Mouse (Mus musculus): ENCODE measurements around the gene Ptpru. TPM values are rescaled to one million over a fixed set of nuclear protein-coding genes. Genes with fewer than 3 reads are reported as not detected.
A peak's percentile ranks its signal among the peaks of the same experiment; 100 is the strongest.

The Ptpru gene
- polyA plus RNA-seq, 1 experiment from 2014 or later: 16.0 TPM

DNA sequence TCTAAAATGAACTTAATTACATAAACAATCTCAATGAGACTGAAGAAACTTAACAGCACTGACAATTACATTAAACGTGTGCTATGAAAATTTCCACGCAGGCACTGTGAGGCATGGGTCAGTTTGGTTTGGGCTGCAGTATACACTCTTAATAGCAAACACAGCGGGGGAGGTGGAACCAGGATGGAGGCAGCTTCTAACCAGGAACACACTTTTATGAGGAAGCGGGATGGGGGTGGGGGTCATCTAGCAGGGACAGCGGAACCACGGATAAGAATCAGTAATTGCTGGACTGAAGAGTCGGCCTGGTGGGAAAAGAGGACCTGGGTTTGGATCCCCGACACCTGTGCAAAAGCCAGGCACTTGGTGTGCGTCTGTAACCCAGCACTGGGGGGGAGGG lies 34.2 kb downstream of the Ptpru start:
- DNase-seq (ENCODE audit: low spot score): no peak
- no peak overlapping the region for H3K4me3 ChIP-seq
- 70% methylated on average over 9 of the region's 9 CpGs for WGBS
- peak overlapping the region; percentile 64 for H3K27ac ChIP-seq
- H3K9me3 ChIP-seq (replicated peaks): no peaks in the 10 kb centered on the region
- peaks cover 37% of the 10 kb centered on the region for H3K4me1 ChIP-seq
- H3K27me3 ChIP-seq (ENCODE audit: low read depth, poor library complexity, severe bottlenecking): no peaks in the 10 kb centered on the region
- H3K36me3 ChIP-seq: peaks cover 7% of the 10 kb centered on the region

DNA sequence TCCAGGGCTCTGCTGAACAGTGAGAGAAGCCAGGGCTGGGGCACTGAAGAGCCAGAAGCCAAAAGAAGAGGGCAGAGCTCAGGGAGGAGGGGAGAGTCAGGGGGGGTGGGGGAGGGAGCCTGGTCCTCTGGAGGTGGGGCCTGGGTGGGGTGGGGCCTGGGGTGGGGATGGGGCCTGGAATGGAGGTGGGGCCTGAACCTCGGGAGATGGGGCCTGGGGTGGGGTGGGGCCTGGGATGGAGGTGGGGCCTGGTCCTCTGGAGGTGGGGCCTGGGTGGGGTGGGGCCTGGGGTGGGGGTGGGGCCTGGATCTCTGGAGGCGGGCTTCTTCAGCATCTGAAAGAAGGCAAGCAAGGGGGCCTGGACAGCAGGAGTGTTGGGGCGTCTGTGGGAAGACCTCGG lies 39.1 kb downstream of the Ptpru start:
- WGBS: 16% methylated on average over 4 of the region's 4 CpGs
- H3K27me3 ChIP-seq (ENCODE audit: low read depth, poor library complexity, severe bottlenecking): no peaks in the 10 kb centered on the region
- H3K4me3 ChIP-seq: no peak overlapping the region
- H3K36me3 ChIP-seq: peaks cover 7% of the 10 kb centered on the region
- H3K4me1 ChIP-seq: peaks cover 57% of the 10 kb centered on the region
- H3K27ac ChIP-seq: peak overlapping the region; percentile 54; the same call in 1 of the 2 replicates
- no peaks in the 10 kb centered on the region for H3K9me3 ChIP-seq (replicated peaks)
- no peak for DNase-seq (ENCODE audit: low spot score)

- Histone ChIP-seq H3K4me3 (no peak overlapping the region), H3K4me1 (peaks cover 49% of the 10 kb centered on the region)
- 66% methylated on average over 12 of the region's 12 CpGs for WGBS
These were observed 40.2 kb downstream of the Ptpru start for GRCm38 (mm10) chr4:131797920-131798319.

GRCm38 (mm10) chr4:131797483-131797882 lies 40.6 kb downstream of the Ptpru start:
- no peaks in the 10 kb centered on the region for H3K9me3 ChIP-seq (replicated peaks)
- peaks cover 45% of the 10 kb centered on the region for H3K4me1 ChIP-seq
- no peak overlapping the region for H3K27ac ChIP-seq
- H3K4me3 ChIP-seq: no peak overlapping the region
- peaks cover 7% of the 10 kb centered on the region for H3K36me3 ChIP-seq
- no peak for DNase-seq (ENCODE audit: low spot score)
- WGBS: 84% methylated on average over 7 of the region's 7 CpGs
- no peaks in the 10 kb centered on the region for H3K27me3 ChIP-seq (ENCODE audit: low read depth, poor library complexity, severe bottlenecking)

More at GRCm38 (mm10) chr4:131797920-131798319, 40.2 kb downstream of the Ptpru start:
- Histone ChIP-seq H3K9me3 (replicated peaks) (no peaks in the 10 kb centered on the region), H3K36me3 (peaks cover 7% of the 10 kb centered on the region), H3K27ac (no peak overlapping the region), H3K27me3 (ENCODE audit: low read depth, poor library complexity, severe bottlenecking) (no peaks in the 10 kb centered on the region)
- no peak for DNase-seq (ENCODE audit: low spot score)

DNA sequence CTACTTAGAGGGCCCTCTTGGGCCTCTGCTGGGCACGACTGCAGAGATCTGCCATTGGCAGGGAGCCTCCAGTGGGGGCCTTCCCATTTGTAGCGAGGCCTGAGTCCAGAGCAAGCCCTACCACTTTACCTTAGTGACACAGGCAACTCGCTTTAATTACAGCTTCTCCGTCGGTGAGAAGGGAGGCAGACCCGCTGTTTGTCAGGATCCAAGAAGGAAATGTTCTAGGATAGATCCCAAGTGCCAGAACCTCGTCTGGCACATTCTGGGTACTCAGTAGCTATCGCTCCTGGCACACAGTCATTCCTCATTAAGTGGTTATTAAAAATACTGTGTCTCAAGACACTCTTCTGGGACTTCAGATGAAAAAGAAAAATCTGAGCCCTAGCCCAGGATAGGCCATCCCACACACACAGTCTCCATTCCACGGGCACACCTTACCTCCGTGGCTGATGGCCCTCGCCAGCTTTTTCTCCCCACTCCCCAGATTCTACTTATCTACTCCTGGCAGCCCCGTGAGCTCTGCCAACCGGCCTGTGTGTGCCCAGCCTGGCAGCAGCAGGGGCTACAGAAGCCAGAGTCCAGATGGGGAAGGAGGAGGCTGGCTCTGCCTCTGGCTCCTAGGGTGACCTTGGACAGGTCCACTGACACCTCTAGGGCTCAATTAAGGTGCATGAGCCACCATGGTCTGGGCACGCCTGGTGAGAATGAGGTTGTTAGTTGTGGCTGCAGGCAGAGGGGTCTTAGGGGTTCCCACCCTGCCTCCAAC lies 41.6 kb downstream of the Ptpru start:
- H3K4me1 ChIP-seq: peaks cover 42% of the 10 kb centered on the region
- no peaks in the 10 kb centered on the region for H3K9me3 ChIP-seq (replicated peaks)
- no peak overlapping the region for H3K4me3 ChIP-seq
- 77% methylated on average over 14 of the region's 14 CpGs for WGBS
- no peak overlapping the region for H3K27ac ChIP-seq
- no peaks in the 10 kb centered on the region for H3K27me3 ChIP-seq (ENCODE audit: low read depth, poor library complexity, severe bottlenecking)
- no peak for DNase-seq (ENCODE audit: low spot score)
- no peaks in the 10 kb centered on the region for H3K36me3 ChIP-seq

DNA sequence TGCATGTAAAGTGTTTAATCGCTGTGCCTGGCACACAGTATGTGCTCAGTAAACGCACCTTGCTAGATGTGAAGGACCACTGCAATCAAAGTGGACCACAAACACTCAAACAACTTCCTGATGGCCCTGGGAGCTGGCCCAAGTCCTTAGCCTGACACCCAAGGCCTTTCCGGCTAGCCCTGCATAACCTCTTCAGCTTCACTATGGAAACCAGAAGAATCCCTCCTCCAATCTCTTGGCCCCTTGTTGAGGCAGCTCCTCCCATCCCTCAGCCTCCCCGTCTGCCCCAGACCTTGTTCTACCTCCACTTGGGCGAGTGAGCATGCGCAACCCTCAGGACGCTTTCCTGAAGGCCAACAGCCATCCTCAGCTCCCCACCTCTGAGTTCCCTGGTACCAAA lies 51.3 kb downstream of the Ptpru start:
- DNase-seq (ENCODE audit: low spot score): no peak
- 83% methylated on average over 7 of the region's 7 CpGs for WGBS
- Histone ChIP-seq H3K4me3 (no peak overlapping the region), H3K36me3 (0 out of 2 replicates have a peak, but pooled peaks cover 3% of the 10 kb centered on the region), H3K27ac (no peak overlapping the region), H3K9me3 (replicated peaks) (no peaks in the 10 kb centered on the region), H3K27me3 (ENCODE audit: low read depth, poor library complexity, severe bottlenecking) (no peaks in the 10 kb centered on the region), H3K4me1 (peaks cover 6% of the 10 kb centered on the region)

- H3K4me1 ChIP-seq: 0 out of 2 replicates have a peak, but pooled peaks cover 3% of the 10 kb centered on the region
- no peak overlapping the region for H3K27ac ChIP-seq
- H3K27me3 ChIP-seq (ENCODE audit: low read depth, poor library complexity, severe bottlenecking): no peaks in the 10 kb centered on the region
- WGBS: 10% methylated on average over 9 of the region's 9 CpGs
- H3K4me3 ChIP-seq: no peak overlapping the region
- DNase-seq (ENCODE audit: low spot score): peak; percentile 77
- 0 out of 2 replicates have a peak, but pooled peaks cover 3% of the 10 kb centered on the region for H3K36me3 ChIP-seq
- no peaks in the 10 kb centered on the region for H3K9me3 ChIP-seq (replicated peaks)
These were observed 54.1 kb downstream of the Ptpru start for GRCm38 (mm10) chr4:131784034-131784433.

GRCm38 (mm10) chr4:131781023-131781422 lies 57.1 kb downstream of the Ptpru start:
- Histone ChIP-seq H3K4me1 (0 out of 2 replicates have a peak, but pooled peaks cover 3% of the 10 kb centered on the region), H3K36me3 (no peaks in the 10 kb centered on the region), H3K27ac (no peak overlapping the region), H3K27me3 (ENCODE audit: low read depth, poor library complexity, severe bottlenecking) (no peaks in the 10 kb centered on the region), H3K9me3 (replicated peaks) (no peaks in the 10 kb centered on the region), H3K4me3 (no peak overlapping the region)
- no peak for DNase-seq (ENCODE audit: low spot score)
- WGBS: 85% methylated on average over 3 of the region's 3 CpGs

GRCm38 (mm10) chr4:131778616-131779275 lies 59.3 kb downstream of the Ptpru start:
- H3K4me3 ChIP-seq: no peak overlapping the region
- no peaks in the 10 kb centered on the region for H3K27me3 ChIP-seq (ENCODE audit: low read depth, poor library complexity, severe bottlenecking)
- H3K27ac ChIP-seq: no peak overlapping the region
- H3K4me1 ChIP-seq: no peaks in the 10 kb centered on the region
- WGBS: 85% methylated on average over 14 of the region's 14 CpGs
- no peaks in the 10 kb centered on the region for H3K9me3 ChIP-seq (replicated peaks)
- DNase-seq (ENCODE audit: low spot score): no peak
- H3K36me3 ChIP-seq: no peaks in the 10 kb centered on the region

DNA sequence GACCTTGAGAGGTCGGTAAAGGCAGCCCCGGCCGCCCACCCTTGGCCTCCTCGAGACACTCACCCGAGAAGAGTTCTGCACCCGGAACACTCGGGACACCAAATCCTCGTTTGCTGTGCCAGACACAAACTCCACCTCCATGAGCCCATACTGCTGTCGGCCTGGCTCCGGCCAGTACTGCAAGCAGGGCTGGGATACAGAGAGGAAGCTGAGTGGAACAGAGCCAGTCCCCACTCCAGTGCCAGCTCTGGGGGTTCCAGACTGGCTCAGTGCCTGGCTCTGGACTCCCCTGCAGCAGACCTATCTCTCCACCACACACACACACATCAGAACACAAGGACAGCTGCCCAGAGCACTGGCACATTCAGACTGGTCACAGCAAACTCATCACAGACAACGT lies 66.7 kb downstream of the Ptpru start:
- Histone ChIP-seq H3K27ac (no peak overlapping the region), H3K9me3 (replicated peaks) (no peaks in the 10 kb centered on the region), H3K4me3 (no peak overlapping the region), H3K4me1 (no peaks in the 10 kb centered on the region), H3K27me3 (ENCODE audit: low read depth, poor library complexity, severe bottlenecking) (no peaks in the 10 kb centered on the region), H3K36me3 (peaks cover 12% of the 10 kb centered on the region; the same call in 1 of the 2 replicates)
- no peak for DNase-seq (ENCODE audit: low spot score)
- 84% methylated on average over 11 of the region's 11 CpGs for WGBS

DNA sequence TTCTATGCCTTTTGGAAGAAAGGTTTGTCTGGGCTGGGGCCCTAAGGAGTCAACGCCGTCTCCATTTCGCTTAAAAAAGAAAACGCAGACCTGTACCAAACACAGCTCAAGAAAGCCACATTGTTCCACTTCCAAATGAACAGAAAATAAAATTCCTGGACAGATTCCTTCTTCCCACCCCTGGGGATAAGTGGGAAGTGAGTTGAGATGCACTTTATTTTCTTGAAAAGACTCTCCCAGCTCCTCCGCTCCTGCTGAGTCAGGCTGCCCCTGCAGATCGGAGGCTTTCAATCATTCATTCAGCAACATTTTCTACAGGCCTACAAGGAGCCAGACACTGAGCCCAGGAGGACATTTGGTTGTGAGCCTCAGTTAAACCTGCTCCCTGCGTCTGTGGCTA lies 74.2 kb downstream of the Ptpru start:
- Histone ChIP-seq H3K4me1 (peaks cover 8% of the 10 kb centered on the region), H3K27ac (no peak overlapping the region), H3K9me3 (replicated peaks) (no peaks in the 10 kb centered on the region), H3K4me3 (no peak overlapping the region), H3K27me3 (ENCODE audit: low read depth, poor library complexity, severe bottlenecking) (no peaks in the 10 kb centered on the region), H3K36me3 (peaks cover 7% of the 10 kb centered on the region; the same call in 1 of the 2 replicates)
- DNase-seq (ENCODE audit: low spot score): no peak
- WGBS: 96% methylated on average over 7 of the region's 7 CpGs

DNA sequence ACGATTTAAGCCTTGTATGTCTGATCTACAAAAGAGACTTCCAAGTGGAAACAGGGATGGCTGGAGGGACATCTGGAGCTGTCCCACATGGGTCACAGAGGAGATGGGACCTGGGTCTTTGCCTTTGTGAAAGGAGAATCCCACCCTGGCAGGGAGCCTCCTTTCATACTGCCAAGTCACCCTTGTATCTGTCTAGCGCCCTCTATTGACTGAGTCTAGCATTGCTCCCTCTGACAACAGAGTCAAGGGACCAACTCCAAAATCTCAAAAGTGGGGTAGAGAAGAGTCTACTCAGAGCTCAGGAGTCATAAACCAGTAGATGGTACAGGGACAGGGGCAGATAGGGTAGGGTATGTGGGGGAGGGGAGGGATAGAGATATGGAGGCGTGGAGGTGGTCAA lies 74.6 kb downstream of the Ptpru start:
- H3K4me3 ChIP-seq: no peak overlapping the region
- 66% methylated on average over 3 of the region's 3 CpGs for WGBS
- DNase-seq (ENCODE audit: low spot score): no peak
- H3K27me3 ChIP-seq (ENCODE audit: low read depth, poor library complexity, severe bottlenecking): no peaks in the 10 kb centered on the region
- H3K9me3 ChIP-seq (replicated peaks): no peaks in the 10 kb centered on the region
- H3K4me1 ChIP-seq: peaks cover 8% of the 10 kb centered on the region
- no peak overlapping the region for H3K27ac ChIP-seq
- peaks cover 3% of the 10 kb centered on the region; the same call in 1 of the 2 replicates for H3K36me3 ChIP-seq

GRCm38 (mm10) chr4:131762211-131762784 lies 75.8 kb downstream of the Ptpru start:
- no peak for DNase-seq (ENCODE audit: low spot score)
- Histone ChIP-seq H3K36me3 (no peaks in the 10 kb centered on the region), H3K9me3 (replicated peaks) (no peaks in the 10 kb centered on the region), H3K4me3 (no peak overlapping the region), H3K4me1 (peaks cover 8% of the 10 kb centered on the region), H3K27me3 (ENCODE audit: low read depth, poor library complexity, severe bottlenecking) (no peaks in the 10 kb centered on the region), H3K27ac (no peak overlapping the region)
- WGBS: 84% methylated on average over 8 of the region's 8 CpGs

Measured in limb, embryonic 10.5 days (tissue).